Mouse (Mus musculus): ENCODE results near the gene Stard9.

Gene Stard9

GRCm38 (mm10) chr2:120730639-120731166, 101.8 kb downstream of the Stard9 start:
- no peak for DNase-seq

- DNase-seq, result peak; percentile 97
Measured at GRCm38 (mm10) chr2:120731167-120731862, 102.4 kb downstream of the Stard9 start.

GRCm38 (mm10) chr2:120731877-120732530, 103.1 kb downstream of the Stard9 start:
- no peak for DNase-seq

GRCm38 (mm10) chr2:120745496-120745895, 116.6 kb downstream of the Stard9 start:
- no peak for DNase-seq

- DNase-seq, result no peak
Measured at GRCm38 (mm10) chr2:120748041-120748440, 119.1 kb downstream of the Stard9 start.

- DNase-seq, result no peak
Measured at GRCm38 (mm10) chr2:120761922-120762321, 133.0 kb downstream of the Stard9 start.

- DNase-seq, result no peak
Measured at GRCm38 (mm10) chr2:120770265-120770935, 141.5 kb downstream of the Stard9 start.

All from kidney, postnatal 10 days (tissue).